In the genomic region with DNA sequence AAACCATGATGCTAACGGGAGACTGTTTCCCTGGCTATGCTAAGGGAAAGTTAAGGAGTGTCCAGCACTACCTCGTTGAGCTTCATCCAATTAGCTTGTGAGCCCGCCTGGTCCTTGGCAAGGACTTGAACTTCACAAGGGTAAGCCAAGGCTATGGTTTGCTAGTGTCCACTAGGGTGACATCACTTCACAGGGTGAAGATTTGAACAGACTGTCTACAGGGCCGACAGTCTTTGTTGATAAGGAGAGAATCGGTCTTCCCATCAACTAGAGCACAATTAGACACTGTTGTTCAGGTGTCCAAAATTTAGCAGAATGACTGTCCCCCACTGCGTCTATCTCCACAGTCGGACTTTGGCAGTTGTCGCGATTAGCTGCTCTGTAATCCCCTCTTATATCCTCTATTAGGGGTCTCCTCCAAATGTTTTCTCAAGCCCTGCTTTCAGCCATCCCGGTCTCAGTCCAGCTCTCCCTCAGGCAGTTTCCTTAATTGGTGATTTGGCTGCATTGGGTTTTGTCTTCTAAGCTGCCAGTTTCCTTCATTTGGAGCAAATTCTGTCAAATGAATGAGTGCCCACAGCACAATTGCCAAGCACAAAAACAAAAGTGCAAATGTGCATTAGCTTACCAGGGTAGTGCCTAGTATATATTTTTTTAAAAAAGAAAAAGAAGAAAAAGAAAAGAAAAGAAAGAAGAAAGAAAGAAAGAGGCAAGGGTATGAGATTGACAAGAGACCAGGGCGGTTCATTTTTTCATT, we compare ENCODE assay signal across 10 mouse cellular contexts. TPM values are rescaled to one million over a fixed set of nuclear protein-coding genes. Genes with fewer than 3 reads are reported as not detected.
A peak's percentile ranks its signal among the peaks of the same experiment; 100 is the strongest.
DNase-seq lines count a peak whose midpoint lies in the region; ATAC-seq and TF ChIP-seq lines count a peak whose summit lies in the region.
"Had no signal": no experiment of that assay in that cellular context is flagged by ENCODE, and none has a peak within 500 bp of the region (broad histone marks: within the 10 kb centered on the region; RNA-seq: fewer than 3 reads in every experiment).

No protein-coding gene starts in this region.

- H3K4me1 ChIP-seq in forebrain, embryonic 11.5 days (replicated peaks; ENCODE audit: control insufficient read depth, insufficient read depth, low read length), result peaks cover 7% of the 10 kb centered on the region
- peaks cover 2% of the 10 kb centered on the region; the same call in 1 of the 2 replicates for H3K4me1 ChIP-seq in hindbrain, embryonic 16.5 days (ENCODE audit: control insufficient read depth, insufficient read depth, low read depth, low read length)
- peaks cover 4% of the 10 kb centered on the region; the same call in 1 of the 2 replicates for H3K4me1 ChIP-seq in neural tube, embryonic 14.5 days (ENCODE audit: control insufficient read depth, insufficient read depth, low read length)
- H3K4me1 ChIP-seq in thymus, adult 2 months (replicated peaks; ENCODE audit: control insufficient read depth, insufficient read depth, low read length), result no peaks in the 10 kb centered on the region

- peak; percentile 9 to 13 for DNase-seq in layer of hippocampus, postnatal 10 days (ENCODE audit: low spot score in 2 of 2)
- no peak for DNase-seq in layer of hippocampus, postnatal 36 days
- peak; percentile 73 for DNase-seq in forebrain, embryonic 11.5 days (ENCODE audit: low spot score)
- DNase-seq in right cerebral cortex, adult 2 months (ENCODE audit: low spot score in 2 of 2), result no peak
- DNase-seq in thymus, adult 2 months, result no peak
- DNase-seq: cerebellum, postnatal 36 days; lung, embryonic 14.5 days had no signal

- no peak overlapping the region for H3K4me3 ChIP-seq in forebrain, embryonic 11.5 days (ENCODE audit: low read depth, low read length)
- no peak overlapping the region for H3K4me3 ChIP-seq in hindbrain, embryonic 16.5 days (ENCODE audit: low read length)
- no peak overlapping the region for H3K4me3 ChIP-seq in neural tube, embryonic 14.5 days (ENCODE audit: low read depth, low read length)
- no peak overlapping the region for H3K4me3 ChIP-seq in thymus, adult 2 months (ENCODE audit: control insufficient read depth, insufficient read depth, low read length)

- H3K4me2 ChIP-seq in forebrain, embryonic 11.5 days (ENCODE audit: low read depth, low read length, severe bottlenecking), result no peak overlapping the region; the same call in 1 of the 2 replicates
- peak overlapping the region; percentile 46 for H3K4me2 ChIP-seq in hindbrain, embryonic 16.5 days (ENCODE audit: low read length)
- H3K4me2 ChIP-seq in neural tube, embryonic 14.5 days (ENCODE audit: low read depth, low read length), result peak overlapping the region; percentile 32
- H3K4me2 ChIP-seq: lung, embryonic 14.5 days had no signal

- TF ChIP-seq CTCF in thymus, adult 2 months (IDR thresholded peaks at IDR 0.05; ENCODE audit: borderline replicate concordance, control insufficient read depth, extremely low read depth, insufficient read depth, low read length, poor library complexity), result no peak

- peak; percentile 81 for ATAC-seq in forebrain, embryonic 11.5 days (replicated peaks; ENCODE audit: low FRiP score)
- no peak for ATAC-seq in hindbrain, embryonic 16.5 days
- no peak for ATAC-seq in neural tube, embryonic 14.5 days (ENCODE audit: low read depth)

- TF ChIP-seq POLR2A in thymus, adult 2 months (IDR thresholded peaks at IDR 0.05; ENCODE audit: control insufficient read depth, extremely low read depth, insufficient read depth, low read length, poor library complexity), result no peak

- WGBS in forebrain, embryonic 11.5 days, result 34% methylated on average over 11 of the region's 11 CpGs
- 73% methylated on average over 11 of the region's 11 CpGs for WGBS in hindbrain, embryonic 16.5 days
- WGBS in neural tube, embryonic 14.5 days, result 51% methylated on average over 11 of the region's 11 CpGs
- 97% methylated on average over 11 of the region's 11 CpGs for WGBS in thymus, adult 2 months

- no peaks in the 10 kb centered on the region for H3K36me3 ChIP-seq in forebrain, embryonic 11.5 days (ENCODE audit: control insufficient read depth, insufficient read depth, low read length)
- H3K36me3 ChIP-seq in hindbrain, embryonic 16.5 days (ENCODE audit: control insufficient read depth, insufficient read depth, low read length), result no peaks in the 10 kb centered on the region
- H3K36me3 ChIP-seq in neural tube, embryonic 14.5 days (ENCODE audit: control insufficient read depth, insufficient read depth, low read length), result no peaks in the 10 kb centered on the region
- no peaks in the 10 kb centered on the region for H3K36me3 ChIP-seq in thymus, adult 2 months (ENCODE audit: control insufficient read depth, insufficient read depth, low read length)

- peak overlapping the region; percentile 81 for H3K27ac ChIP-seq in forebrain, embryonic 11.5 days (ENCODE audit: low read depth, low read length)
- peak overlapping the region; percentile 55 for H3K27ac ChIP-seq in hindbrain, embryonic 16.5 days (ENCODE audit: low read depth, low read length)
- peak overlapping the region; percentile 86 for H3K27ac ChIP-seq in neural tube, embryonic 14.5 days (ENCODE audit: low read depth, low read length)
- H3K27ac ChIP-seq in thymus, adult 2 months (ENCODE audit: control insufficient read depth, insufficient read depth, low read length), result no peak overlapping the region
- H3K27ac ChIP-seq: kidney, postnatal 0 days had no signal

- H3K9ac ChIP-seq in forebrain, embryonic 11.5 days (ENCODE audit: low read length), result no peak overlapping the region
- H3K9ac ChIP-seq in hindbrain, embryonic 16.5 days (ENCODE audit: low read depth, low read length), result peak overlapping the region; percentile 39; the same call in 1 of the 2 replicates
- no peak overlapping the region for H3K9ac ChIP-seq in neural tube, embryonic 14.5 days (replicated peaks; ENCODE audit: low read depth, low read length)
- H3K9ac ChIP-seq: lung, embryonic 14.5 days had no signal

- H3K27me3 ChIP-seq in forebrain, embryonic 11.5 days (ENCODE audit: control insufficient read depth, insufficient read depth, low read length), result no peaks in the 10 kb centered on the region
- H3K27me3 ChIP-seq in hindbrain, embryonic 16.5 days (replicated peaks; ENCODE audit: control insufficient read depth, insufficient read depth, low read length), result no peaks in the 10 kb centered on the region
- no peaks in the 10 kb centered on the region for H3K27me3 ChIP-seq in neural tube, embryonic 14.5 days (ENCODE audit: control insufficient read depth, insufficient read depth, low read length)
- H3K27me3 ChIP-seq in thymus, adult 2 months (ENCODE audit: control insufficient read depth, insufficient read depth, low read length), result no peaks in the 10 kb centered on the region

- H3K9me3 ChIP-seq in forebrain, embryonic 11.5 days (ENCODE audit: control insufficient read depth, low read length), result no peaks in the 10 kb centered on the region
- no peaks in the 10 kb centered on the region for H3K9me3 ChIP-seq in hindbrain, embryonic 16.5 days (ENCODE audit: control insufficient read depth, low read length)
- no peaks in the 10 kb centered on the region for H3K9me3 ChIP-seq in neural tube, embryonic 14.5 days (ENCODE audit: control insufficient read depth, low read length)

RNA-seq across cellular contexts. Expression of a gene that starts 21.6 kb away (rescaled TPM):
- 10 to 100 TPM in 1 of 2 experiments, 1 to 10 TPM in 1; 9.8 to 11.5 TPM for total RNA-seq in layer of hippocampus, postnatal 10 days (2021)
- total RNA-seq in layer of hippocampus, postnatal 36 days (2021), result 10 to 100 TPM; 10.8 TPM
- polyA plus RNA-seq in forebrain, embryonic 11.5 days (2014; fragmentation: Nextera tagmentation; extraction: Ambion mirVana), result 34.5 and 35.8 TPM in 2 replicates
- 20.2 TPM in 2 replicates for polyA plus RNA-seq in hindbrain, embryonic 16.5 days (2015; fragmentation: Nextera tagmentation; extraction: Ambion mirVana)
- polyA plus RNA-seq in neural tube, embryonic 14.5 days (2014; fragmentation: Nextera tagmentation; extraction: Ambion mirVana), result 26.5 TPM in 2 replicates
- 44.7 and 60.3 TPM in 2 replicates for polyA plus RNA-seq in thymus, adult 2 months (2012; rRNA removed)

RNA-seq across cellular contexts. Expression of a gene that starts 21.7 kb away (rescaled TPM):
- total RNA-seq in layer of hippocampus, postnatal 10 days (2021), result 10 to 100 TPM; 37.4 to 39.3 TPM
- 10 to 100 TPM; 36.1 to 37.4 TPM for total RNA-seq in layer of hippocampus, postnatal 36 days (2021)
- polyA plus RNA-seq in forebrain, embryonic 11.5 days (2014; fragmentation: Nextera tagmentation; extraction: Ambion mirVana), result 120 and 132 TPM in 2 replicates
- 72.0 and 73.1 TPM in 2 replicates for polyA plus RNA-seq in hindbrain, embryonic 16.5 days (2015; fragmentation: Nextera tagmentation; extraction: Ambion mirVana)
- 90.5 and 104 TPM in 2 replicates for polyA plus RNA-seq in neural tube, embryonic 14.5 days (2014; fragmentation: Nextera tagmentation; extraction: Ambion mirVana)
- 30.9 and 37.2 TPM in 2 replicates for polyA plus RNA-seq in thymus, adult 2 months (2012; rRNA removed)

RNA-seq across cellular contexts. Expression of a gene that starts 36.4 kb away (rescaled TPM):
- 100 to 1,000 TPM in 1 of 2 experiments, 10 to 100 TPM in 1; 97.1 to 103 TPM for total RNA-seq in layer of hippocampus, postnatal 10 days (2021)
- total RNA-seq in layer of hippocampus, postnatal 36 days (2021), result 100 to 1,000 TPM in 1 of 2 experiments, 10 to 100 TPM in 1; 99.5 to 106 TPM
- 91.5 and 100 TPM in 2 replicates for polyA plus RNA-seq in forebrain, embryonic 11.5 days (2014; fragmentation: Nextera tagmentation; extraction: Ambion mirVana)
- 116 and 122 TPM in 2 replicates for polyA plus RNA-seq in hindbrain, embryonic 16.5 days (2015; fragmentation: Nextera tagmentation; extraction: Ambion mirVana)
- 87.1 and 93.9 TPM in 2 replicates for polyA plus RNA-seq in neural tube, embryonic 14.5 days (2014; fragmentation: Nextera tagmentation; extraction: Ambion mirVana)
- polyA plus RNA-seq in thymus, adult 2 months (2012; rRNA removed), result 48.4 and 51.0 TPM in 2 replicates

Comparison
In these comparisons a context has a peak if more than half of its experiments do, and no peak if none do; other contexts are left out.
1. DNase-seq: peak in layer of hippocampus, postnatal 10 days (2 of 2) and forebrain, embryonic 11.5 days (single experiment); none in layer of hippocampus, postnatal 36 days (0 of 2), right cerebral cortex, adult 2 months (0 of 2) and thymus, adult 2 months (single experiment).